Comparison of ENCODE assay signal across 8 mouse cellular contexts in genomic region chr11:78079961-78080921, GRCm38 (mm10). TPM values are rescaled to one million over a fixed set of nuclear protein-coding genes. Genes with fewer than 3 reads are reported as not detected.
DNase-seq lines count a peak whose midpoint lies in the region; ATAC-seq and TF ChIP-seq lines count a peak whose summit lies in the region.

Eral1 (minus strand) TSS chr11:78080383.

- H3K4me1 ChIP-seq in bone marrow macrophage, adult 2 months (ENCODE audit: control insufficient read depth, insufficient read depth, low read length): peaks cover 11% of the 10 kb centered on the region
- peaks cover 11% of the 10 kb centered on the region for H3K4me1 ChIP-seq in heart, embryonic 10.5 days
- peaks cover 15% of the 10 kb centered on the region for H3K4me1 ChIP-seq in kidney, embryonic 15.5 days

- H3K9me3 ChIP-seq in heart, embryonic 10.5 days: no peaks in the 10 kb centered on the region
- H3K9me3 ChIP-seq in kidney, embryonic 15.5 days (replicated peaks): no peaks in the 10 kb centered on the region

- peaks cover 28% of the 10 kb centered on the region for H3K36me3 ChIP-seq in heart, embryonic 10.5 days
- peaks cover 29% of the 10 kb centered on the region for H3K36me3 ChIP-seq in kidney, embryonic 15.5 days
- H3K36me3 ChIP-seq in myocyte (ENCODE audit: control insufficient read depth, insufficient read depth): peaks cover 11% of the 10 kb centered on the region
- peaks cover 7% of the 10 kb centered on the region for H3K36me3 ChIP-seq in splenic B cell, adult 2 months (ENCODE audit: control insufficient read depth, insufficient read depth, low read length, poor library complexity, severe bottlenecking)

- TF ChIP-seq CTCF in bone marrow macrophage, adult 2 months (IDR thresholded peaks at IDR 0.05; ENCODE audit: low read depth, low read length): no peak

- peak; percentile 96 for ATAC-seq in erythroblast, adult 5-6 weeks (replicated peaks; ENCODE audit: low FRiP score, poor library complexity, severe bottlenecking)
- peak; percentile 90 for ATAC-seq in kidney, embryonic 15.5 days (replicated peaks; ENCODE audit: low FRiP score)

- peak; percentile 65; the same call in 1 of the 2 replicates for TF ChIP-seq POLR2A in bone marrow macrophage, adult 2 months (IDR thresholded peaks at IDR 0.05; ENCODE audit: borderline replicate concordance, low read depth, low read length)
- peak; percentile 80 for TF ChIP-seq POLR2A in myocyte (IDR thresholded peaks at IDR 0.05; ENCODE audit: insufficient read length, low read depth)

- H3K4me3 ChIP-seq in bone marrow macrophage, adult 2 months (ENCODE audit: insufficient read depth, low read length): peak within 1 kb of the TSS; percentile 69
- peak within 1 kb of the TSS; percentile 73 for H3K4me3 ChIP-seq in heart, embryonic 10.5 days
- peak within 1 kb of the TSS; percentile 93 for H3K4me3 ChIP-seq in kidney, embryonic 15.5 days (replicated peaks)
- H3K4me3 ChIP-seq in myocyte: peak within 1 kb of the TSS; percentile 56

- H3ac ChIP-seq in myocyte (ENCODE audit: control insufficient read depth, insufficient read length): peak within 1 kb of the TSS; percentile 22

- peaks cover 11% of the 10 kb centered on the region for H3K79me2 ChIP-seq in myocyte (ENCODE audit: control insufficient read depth, insufficient read depth)

- WGBS in heart, embryonic 10.5 days: 1% methylated on average over 42 of the region's 42 CpGs
- 1% methylated on average over 42 of the region's 42 CpGs for WGBS in kidney, embryonic 15.5 days

- DNase-seq in A20 (ENCODE audit: low read depth, low spot score): peak; percentile 84
- DNase-seq in heart, embryonic 10.5 days (ENCODE audit: low spot score): peak; percentile 95
- peak; percentile 89 for DNase-seq in liver
- peak; percentile 81 for DNase-seq in splenic B cell, adult 2 months (ENCODE audit: low read depth, low spot score)

- H3K4me2 ChIP-seq in kidney, embryonic 15.5 days: peak within 1 kb of the TSS; percentile 88
- peak within 1 kb of the TSS; percentile 83 for H3K4me2 ChIP-seq in myocyte (ENCODE audit: low read depth)

- no peaks in the 10 kb centered on the region for H3K27me3 ChIP-seq in heart, embryonic 10.5 days (ENCODE audit: insufficient read depth, poor library complexity, severe bottlenecking)
- H3K27me3 ChIP-seq in kidney, embryonic 15.5 days: no peaks in the 10 kb centered on the region
- H3K27me3 ChIP-seq in myocyte (ENCODE audit: control insufficient read depth, insufficient read depth, insufficient read length): peaks cover 4% of the 10 kb centered on the region
- no peaks in the 10 kb centered on the region for H3K27me3 ChIP-seq in splenic B cell, adult 2 months (ENCODE audit: control insufficient read depth, insufficient read depth, low read length, poor library complexity, severe bottlenecking)

- peak within 1 kb of the TSS; percentile 56 for H3K27ac ChIP-seq in bone marrow macrophage, adult 2 months (ENCODE audit: insufficient read depth, low read depth, low read length)
- H3K27ac ChIP-seq in heart, embryonic 10.5 days: peak within 1 kb of the TSS; percentile 82
- peak within 1 kb of the TSS; percentile 78 for H3K27ac ChIP-seq in kidney, embryonic 15.5 days

- H3K9ac ChIP-seq in kidney, embryonic 15.5 days: peak within 1 kb of the TSS; percentile 90

TF ChIP-seq in myocyte, 11 proteins besides CTCF, POLR2A, EP300 and RAD21:
- TF ChIP-seq MYOG (IDR thresholded peaks at IDR 0.05; ENCODE audit: control insufficient read depth in 1 of 3, insufficient read depth in 1 of 3, insufficient read length in 2 of 3, low read depth in 2 of 3) (peak in 1 of 3 experiments; percentile 49), MYOD1 (IDR thresholded peaks at IDR 0.05; ENCODE audit: control insufficient read depth in 1 of 3, insufficient read length in 2 of 3, low read depth in 2 of 3) (peak in 1 of 3 experiments; percentile 23), TCF12 (IDR thresholded peaks at IDR 0.05; ENCODE audit: insufficient read depth, poor library complexity, severe bottlenecking) (no peak), POLR2AphosphoS2 (IDR thresholded peaks at IDR 0.05; ENCODE audit: insufficient read length, low read depth) (peak; percentile 76), TCF3 (IDR thresholded peaks at IDR 0.05; ENCODE audit: insufficient read length, low read depth) (no peak), REST (IDR thresholded peaks at IDR 0.05; ENCODE audit: insufficient read depth, insufficient read length) (no peak)

RNA-seq across cellular contexts. Expression of gene Eral1, which starts in this region (rescaled TPM):
- 18.4 and 19.5 TPM in 2 replicates for polyA plus RNA-seq in bone marrow macrophage, adult 2 months (2012; ENCODE audit: insufficient read depth, insufficient read length, missing spikeins)
- total RNA-seq in erythroblast, adult 5-6 weeks (2015; ENCODE audit: low replicate concordance): 3.7 and 7.7 TPM in 2 replicates
- total RNA-seq in erythroblast, adult 5-6 weeks (2017; ENCODE audit: low replicate concordance): 3.9 and 7.0 TPM in 2 replicates
- polyA plus RNA-seq in heart, embryonic 10.5 days (2016; fragmentation: Nextera tagmentation; extraction: Ambion mirVana): 30.7 and 35.6 TPM in 2 replicates
- 34.2 and 38.4 TPM in 2 replicates for polyA plus RNA-seq in kidney, embryonic 15.5 days (2015; fragmentation: Nextera tagmentation; extraction: Ambion mirVana)
- polyA plus RNA-seq in myocyte (2012; fragmentation: generic; extraction: Trizol): 24.6 TPM

Comparison
In these comparisons a context has a peak if more than half of its experiments do, and no peak if none do; other contexts are left out.
1. Peak in every context shown above with its lines: DNase-seq, ATAC-seq, H3K4me3 ChIP-seq and H3K27ac ChIP-seq.